Mouse (Mus musculus) ES-Bruce4 (cell line): ENCODE data around the gene Adcy9. TPM values are rescaled to one million over a fixed set of nuclear protein-coding genes. Genes with fewer than 3 reads are reported as not detected.

Experiments
- H3K27ac ChIP-seq: 2 replicates; pipeline ENCODE4 v1.5.1; 2012; ENCODE audit warnings: low read length, inconsistent platforms; ENCODE audit not compliant: insufficient read depth
- H3K27me3 ChIP-seq: 2 replicates; pipeline ENCODE4 v1.6.1; 2012; ENCODE audit warnings: mild to moderate bottlenecking, low read length, inconsistent platforms; ENCODE audit not compliant: control insufficient read depth, poor library complexity, insufficient read depth, severe bottlenecking
- H3K36me3 ChIP-seq: 2 replicates; pipeline ENCODE4 v1.6.1; 2012; ENCODE audit warnings: inconsistent platforms, mild to moderate bottlenecking, low read length, moderate library complexity; ENCODE audit not compliant: control insufficient read depth, poor library complexity, insufficient read depth, severe bottlenecking
- H3K4me1 ChIP-seq: one replicate; pipeline ENCODE4 v1.8.1; 2011; ENCODE audit warnings: low read length; ENCODE audit not compliant: control insufficient read depth, insufficient read depth
- H3K4me3 ChIP-seq: 2 replicates; pipeline ENCODE4 v1.5.1; 2011; ENCODE audit warnings: low read depth, mild to moderate bottlenecking, low read length
- H3K9ac ChIP-seq: 2 replicates; pipeline ENCODE4 v1.6.1; 2012; ENCODE audit warnings: low read depth, mild to moderate bottlenecking, inconsistent platforms; ENCODE audit not compliant: poor library complexity, severe bottlenecking
- H3K9me3 ChIP-seq: replicated peaks from 2 replicates; pipeline ENCODE4 v1.6.1; 2012; ENCODE audit warnings: mild to moderate bottlenecking, low read length, inconsistent platforms; ENCODE audit not compliant: control insufficient read depth, poor library complexity, insufficient read depth, severe bottlenecking
- CTCF ChIP-seq: IDR thresholded peaks from one replicate; pipeline ENCODE4 v1.8.1; 2011; ENCODE audit warnings: low read depth, low read length
- EP300 ChIP-seq: IDR thresholded peaks from 2 replicates; pipeline ENCODE4 v1.6.1; 2011; ENCODE audit warnings: low read depth, low read length; ENCODE audit not compliant: insufficient read depth
- POLR2A ChIP-seq: IDR thresholded peaks from one replicate; pipeline ENCODE4 v1.8.1; 2011; ENCODE audit warnings: low read length; ENCODE audit not compliant: insufficient read depth
- polyA plus RNA-seq: library from polyadenylated mRNA; stranded (reverse); fragments of >200 nt; gene quantifications from 2 replicates; pipeline ENCODE4 v1.2.4, GENCODE M21; 2011; ENCODE audit warnings: low read depth; ENCODE audit not compliant: missing spikeins, insufficient read depth, insufficient read length

The Adcy9 gene
- polyA plus RNA-seq, 1 experiment = 1.9 TPM

GRCm38 (mm10) chr16:4272254-4272653 is 148.0 kb downstream of the Adcy9 start:
- Histone ChIP-seq H3K27me3 (no peaks in the 10 kb centered on the region), H3K4me1 (no peaks in the 10 kb centered on the region)
- TF ChIP-seq CTCF = peak; percentile 24
- no peak for TF ChIP-seq POLR2A
- TF ChIP-seq EP300 = no peak

DNA sequence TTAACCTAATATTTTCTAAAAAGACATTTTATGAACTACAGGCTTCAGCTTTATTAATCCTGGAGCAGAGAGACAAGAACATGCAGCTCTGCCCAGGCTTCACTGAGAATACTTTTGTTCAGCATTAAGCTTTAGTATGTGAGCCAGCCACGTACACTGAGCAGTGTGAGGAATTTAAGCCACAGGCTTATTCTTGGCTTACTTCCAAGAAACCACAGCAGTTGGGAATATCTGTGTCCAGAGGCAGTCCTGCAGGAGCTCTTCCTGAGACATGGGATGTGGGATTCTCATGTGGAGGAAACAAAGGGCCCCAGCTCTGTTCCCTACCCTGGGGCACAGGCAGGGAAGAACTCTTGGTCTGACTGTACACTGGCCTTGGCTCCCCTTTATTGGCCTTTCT is 149.4 kb downstream of the Adcy9 start:
- no peaks in the 10 kb centered on the region; the same call in 1 of the 2 replicates for H3K27me3 ChIP-seq
- no peaks in the 10 kb centered on the region for H3K4me1 ChIP-seq
- TF ChIP-seq POLR2A (no peak), CTCF (no peak), EP300 (no peak)
- H3K27ac ChIP-seq = no peak overlapping the region
- no peak overlapping the region for H3K4me3 ChIP-seq
- H3K9me3 ChIP-seq = no peaks in the 10 kb centered on the region
- no peak overlapping the region for H3K9ac ChIP-seq
- H3K36me3 ChIP-seq = no peaks in the 10 kb centered on the region

More at GRCm38 (mm10) chr16:4272254-4272653, 148.0 kb downstream of the Adcy9 start:
- no peak overlapping the region for H3K9ac ChIP-seq
- no peaks in the 10 kb centered on the region for H3K36me3 ChIP-seq
- H3K9me3 ChIP-seq = no peaks in the 10 kb centered on the region
- no peak overlapping the region for H3K27ac ChIP-seq
- no peak overlapping the region for H3K4me3 ChIP-seq

- H3K27me3 ChIP-seq = no peaks in the 10 kb centered on the region; the same call in 1 of the 2 replicates
- no peaks in the 10 kb centered on the region for H3K4me1 ChIP-seq
- H3K36me3 ChIP-seq = no peaks in the 10 kb centered on the region
- H3K9me3 ChIP-seq = no peaks in the 10 kb centered on the region
- TF ChIP-seq CTCF (peak; percentile 85), POLR2A (no peak), EP300 (no peak)
- peak overlapping the region; percentile 38; the same call in 1 of the 2 replicates for H3K9ac ChIP-seq
- H3K27ac ChIP-seq = no peak overlapping the region
- H3K4me3 ChIP-seq = peak overlapping the region; percentile 66
Measured at GRCm38 (mm10) chr16:4267857-4268666, 152.2 kb downstream of the Adcy9 start.

GRCm38 (mm10) chr16:4267453-4267852 is 152.8 kb downstream of the Adcy9 start:
- peak overlapping the region; percentile 66; the same call in 1 of the 2 replicates for H3K4me3 ChIP-seq
- H3K4me1 ChIP-seq = no peaks in the 10 kb centered on the region
- no peaks in the 10 kb centered on the region; the same call in 1 of the 2 replicates for H3K27me3 ChIP-seq
- no peaks in the 10 kb centered on the region for H3K36me3 ChIP-seq
- peak overlapping the region; percentile 38; the same call in 1 of the 2 replicates for H3K9ac ChIP-seq
- no peak overlapping the region for H3K27ac ChIP-seq
- TF ChIP-seq POLR2A = no peak
- no peak for TF ChIP-seq CTCF
- no peak for TF ChIP-seq EP300
- no peaks in the 10 kb centered on the region for H3K9me3 ChIP-seq

GRCm38 (mm10) chr16:4265351-4265750 is 154.9 kb downstream of the Adcy9 start:
- Histone ChIP-seq H3K27ac (no peak overlapping the region), H3K4me3 (no peak overlapping the region), H3K9me3 (no peaks in the 10 kb centered on the region), H3K4me1 (no peaks in the 10 kb centered on the region), H3K36me3 (no peaks in the 10 kb centered on the region), H3K27me3 (no peaks in the 10 kb centered on the region; the same call in 1 of the 2 replicates), H3K9ac (no peak overlapping the region)
- TF ChIP-seq POLR2A = no peak
- no peak for TF ChIP-seq EP300
- no peak for TF ChIP-seq CTCF

- Histone ChIP-seq H3K4me3 (no peak overlapping the region), H3K36me3 (no peaks in the 10 kb centered on the region), H3K27ac (no peak overlapping the region), H3K9ac (no peak overlapping the region), H3K4me1 (no peaks in the 10 kb centered on the region), H3K9me3 (no peaks in the 10 kb centered on the region), H3K27me3 (no peaks in the 10 kb centered on the region; the same call in 1 of the 2 replicates)
- no peak for TF ChIP-seq CTCF
- no peak for TF ChIP-seq EP300
- no peak for TF ChIP-seq POLR2A
Measured at GRCm38 (mm10) chr16:4263486-4263885, 156.8 kb downstream of the Adcy9 start.
